Mouse (Mus musculus) liver, adult 2 months (tissue): Measurements from ENCODE around the gene Vwa8.
A peak's percentile ranks its signal among the peaks of the same experiment; 100 is the strongest.

ENCODE experiments used
- CTCF ChIP-seq: fragments of 200-500 bp; IDR thresholded peaks from 2 replicates; pipeline ENCODE4 v1.5.1; 2011; ENCODE audit warnings: low read depth, low read length, control low read depth
- POLR2A ChIP-seq: fragments of 200-500 bp; IDR thresholded peaks from 2 replicates; pipeline ENCODE4 v1.6.1; 2011; ENCODE audit warnings: low read length, control low read depth; ENCODE audit not compliant: insufficient read depth; ENCODE audit errors: extremely low read depth

- TF ChIP-seq CTCF, result peak; percentile 25; the same call in 1 of the 2 replicates
- no peak for TF ChIP-seq POLR2A
These were observed 12.3 kb downstream of the Vwa8 start for GRCm38 (mm10) chr14:78861156-78861555.
